Mouse (Mus musculus) cerebellum, adult 8-10 months (tissue): ENCODE measurements around the gene Ttc32.
"Not testable (repeated sequence)": the region's sequence is repeated elsewhere in the genome, so short reads cannot be mapped to it uniquely, and the experiment has no call there.

Source experiments
- DNase-seq: peaks from one replicate; pipeline ENCODE4 v3.0.0; 2022

The Ttc32 gene

GRCm38 (mm10) chr12:9029888-9030723 is at the start of gene Ttc32:
Gene Ttc32, plus strand, starts transcription at chr12:9029997.
- peak; percentile 94 for DNase-seq

- DNase-seq, result no peak
These were observed 36.6 kb upstream of the Ttc32 start for GRCm38 (mm10) chr12:8993231-8993630.

- DNase-seq, result no peak
These were observed 31.5 kb upstream of the Ttc32 start for GRCm38 (mm10) chr12:8998318-8998717.

GRCm38 (mm10) chr12:9002038-9002648 is 27.7 kb upstream of the Ttc32 start:
- peak; percentile 50 for DNase-seq

- no peak for DNase-seq
These were observed 22.7 kb upstream of the Ttc32 start for GRCm38 (mm10) chr12:9007146-9007545.

GRCm38 (mm10) chr12:9007811-9008210 is 22.0 kb upstream of the Ttc32 start:
- no peak for DNase-seq

GRCm38 (mm10) chr12:9010311-9010710 is 19.5 kb upstream of the Ttc32 start:
- DNase-seq, result no peak

GRCm38 (mm10) chr12:9016376-9016775 is 13.4 kb upstream of the Ttc32 start:
- no peak for DNase-seq

GRCm38 (mm10) chr12:9020431-9020830 is 9.4 kb upstream of the Ttc32 start:
- no peak for DNase-seq

- no peak for DNase-seq
These were observed 8.8 kb upstream of the Ttc32 start for GRCm38 (mm10) chr12:9020986-9021385.

DNA sequence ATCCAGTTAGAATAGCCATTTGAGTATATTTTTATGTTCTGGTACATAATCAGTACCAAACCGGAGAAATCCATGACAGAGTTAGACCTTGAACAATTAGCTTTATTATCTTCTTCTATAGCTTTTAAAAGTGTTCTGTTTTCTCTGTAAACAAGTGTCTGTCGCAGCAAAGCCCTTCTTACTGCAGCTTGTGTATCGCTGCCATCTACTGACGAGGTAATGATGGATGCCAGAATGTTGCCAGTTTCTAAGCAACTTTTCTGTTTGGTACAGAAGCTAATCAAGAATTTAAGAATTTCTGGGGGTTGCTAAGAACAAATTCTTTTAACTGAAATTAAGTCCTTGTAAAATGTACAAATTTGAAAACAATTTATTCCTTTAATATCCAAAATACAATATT is 6.8 kb upstream of the Ttc32 start:
- DNase-seq, result no peak

DNA sequence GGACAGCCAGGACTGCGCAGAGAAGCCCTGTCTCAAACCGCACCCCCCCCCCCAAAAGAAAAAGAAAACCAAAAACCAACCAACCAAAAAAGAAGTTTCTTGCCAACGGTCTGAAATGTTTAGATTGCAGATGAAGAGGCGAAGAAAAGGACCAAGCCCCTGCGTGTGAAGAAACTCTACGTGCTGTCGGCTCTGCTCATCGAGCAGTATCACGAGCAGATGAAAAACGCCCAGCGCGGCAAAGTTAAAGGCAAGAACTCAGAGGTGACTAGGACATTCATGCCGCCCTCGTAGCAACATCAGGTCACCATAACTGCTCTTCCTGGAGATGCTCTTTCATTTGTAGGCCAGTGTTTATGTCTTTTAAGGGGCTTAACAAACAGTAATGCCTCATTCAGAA is 5.7 kb upstream of the Ttc32 start:
- no peak for DNase-seq

DNA sequence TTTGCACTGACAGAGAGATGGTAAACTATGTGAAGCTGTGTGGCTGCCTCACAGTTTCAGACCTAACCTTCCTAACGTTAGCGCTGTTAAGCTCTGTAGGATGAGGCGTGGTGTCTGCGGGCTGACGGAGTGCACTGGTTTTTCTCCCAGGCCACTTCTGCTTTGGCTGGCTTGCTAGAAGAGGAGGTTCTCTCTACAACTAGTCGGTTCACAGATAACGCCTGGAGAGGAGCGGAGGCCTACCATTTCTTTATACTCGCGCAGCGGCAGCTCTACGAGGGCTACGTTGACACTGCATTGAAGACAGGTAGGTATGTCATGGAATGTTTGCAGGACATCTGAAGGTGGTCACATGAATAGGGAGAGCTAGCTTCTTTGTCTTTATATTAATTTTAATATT is 5.1 kb upstream of the Ttc32 start:
- no peak for DNase-seq

GRCm38 (mm10) chr12:9026843-9027242 is 3.0 kb upstream of the Ttc32 start:
- DNase-seq, result no peak

- DNase-seq, result not testable (repeated sequence)
These were observed 981 bp upstream of the Ttc32 start for GRCm38 (mm10) chr12:9028816-9029215.

DNA sequence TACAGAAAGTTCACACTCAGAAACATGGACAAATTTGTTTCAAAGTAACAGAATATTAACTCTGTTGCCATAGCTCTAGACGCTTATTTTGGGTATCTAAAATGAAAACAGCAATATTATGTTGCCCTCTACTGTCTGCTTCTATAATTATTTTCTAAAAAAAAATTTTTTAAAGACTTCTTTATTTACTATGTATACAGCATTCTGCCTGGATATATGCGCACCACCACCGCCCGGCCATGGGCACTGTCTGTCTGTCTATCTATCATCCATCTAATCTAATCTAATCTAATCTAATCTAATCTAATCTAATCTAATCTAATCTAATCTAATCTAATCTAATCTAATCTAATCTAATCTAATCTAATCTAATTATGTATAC is 300 bp upstream of the Ttc32 start:
- no peak for DNase-seq

- no peak for DNase-seq
These were observed 1.4 kb downstream of the Ttc32 start for GRCm38 (mm10) chr12:9031166-9031565.

GRCm38 (mm10) chr12:9033140-9033539 is 3.3 kb downstream of the Ttc32 start:
- DNase-seq, result no peak

GRCm38 (mm10) chr12:9036409-9036808 is 6.6 kb downstream of the Ttc32 start:
- DNase-seq, result no peak

- no peak for DNase-seq
These were observed 10.4 kb downstream of the Ttc32 start for GRCm38 (mm10) chr12:9040177-9040576.

DNA sequence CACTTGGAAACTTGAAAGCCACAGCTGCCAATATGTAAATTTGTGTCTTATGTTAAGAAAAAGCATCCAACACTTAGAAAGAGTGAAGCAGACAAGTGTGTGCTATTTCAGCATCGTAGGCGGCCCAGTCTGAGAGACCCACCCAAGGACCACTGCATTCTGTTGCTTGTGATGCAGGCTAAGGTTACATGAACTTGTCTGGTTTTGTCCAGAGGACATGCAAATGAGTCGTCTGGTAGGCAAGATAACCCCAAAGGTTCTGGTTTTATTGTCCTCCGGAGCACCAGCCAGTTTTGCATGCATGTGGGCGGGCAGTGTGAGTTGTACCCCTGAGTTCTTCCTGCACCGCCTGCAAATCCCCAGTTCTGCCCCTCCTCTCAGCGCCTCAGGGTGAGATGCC is 10.9 kb downstream of the Ttc32 start:
- DNase-seq, result no peak

DNA sequence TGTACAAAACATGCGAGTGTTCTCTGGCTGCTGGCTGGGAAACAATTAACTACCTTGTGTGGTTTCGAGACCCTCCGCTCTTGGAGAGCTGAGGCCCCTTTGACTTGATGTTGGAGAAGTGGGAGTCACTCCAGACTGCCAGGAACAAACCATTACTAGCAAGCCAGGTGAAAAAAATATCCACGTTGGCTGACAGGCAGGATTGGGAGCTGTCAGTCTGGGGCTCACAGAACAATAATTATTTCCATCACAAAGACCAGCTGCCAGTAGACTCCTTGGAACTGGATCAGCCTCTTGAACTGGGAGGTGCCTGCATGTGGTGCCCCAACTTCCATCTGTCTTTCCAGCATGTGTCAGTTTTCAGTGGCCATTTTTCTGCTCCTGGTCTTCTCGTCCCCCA is 12.5 kb downstream of the Ttc32 start:
- DNase-seq, result no peak

DNA sequence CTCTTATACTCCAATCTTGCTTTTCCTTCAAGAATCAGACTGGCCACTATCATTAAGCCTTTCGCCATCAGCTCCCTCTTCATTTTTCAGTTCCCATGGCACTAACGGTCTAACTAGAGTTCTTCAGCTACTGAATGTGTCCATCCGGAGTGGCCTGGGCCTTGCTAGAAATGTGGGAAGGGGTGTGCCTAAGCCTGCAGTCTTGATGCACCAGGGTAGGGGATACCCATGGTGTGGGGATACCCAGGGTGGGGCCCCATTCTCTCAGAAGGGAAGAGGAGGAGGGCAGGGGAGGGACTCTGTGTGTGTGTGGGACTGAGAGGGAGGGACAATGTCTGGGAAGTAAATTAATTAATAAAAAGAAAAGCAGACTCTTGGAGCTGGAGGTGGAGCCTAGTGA is 13.0 kb downstream of the Ttc32 start:
- DNase-seq, result no peak

DNA sequence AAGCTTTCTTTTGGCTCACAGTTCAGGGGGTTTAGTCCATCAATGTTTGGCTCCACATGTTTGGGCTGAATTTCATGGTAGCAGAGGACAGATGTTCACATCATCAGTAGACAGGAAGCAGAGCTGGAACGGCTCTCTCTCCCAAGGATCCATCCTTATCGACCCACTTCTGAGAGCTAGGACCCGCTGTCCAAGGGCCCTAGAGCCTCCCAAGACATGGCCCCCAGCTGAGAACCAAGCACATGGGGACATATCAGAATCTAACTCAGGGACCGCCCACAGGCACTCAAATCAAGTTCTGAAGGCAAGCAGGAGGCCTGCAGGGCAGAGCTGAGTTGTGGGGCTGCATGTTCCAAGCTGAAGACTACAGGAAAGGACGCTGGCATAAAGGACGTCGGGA is 14.9 kb downstream of the Ttc32 start:
- DNase-seq, result no peak

DNA sequence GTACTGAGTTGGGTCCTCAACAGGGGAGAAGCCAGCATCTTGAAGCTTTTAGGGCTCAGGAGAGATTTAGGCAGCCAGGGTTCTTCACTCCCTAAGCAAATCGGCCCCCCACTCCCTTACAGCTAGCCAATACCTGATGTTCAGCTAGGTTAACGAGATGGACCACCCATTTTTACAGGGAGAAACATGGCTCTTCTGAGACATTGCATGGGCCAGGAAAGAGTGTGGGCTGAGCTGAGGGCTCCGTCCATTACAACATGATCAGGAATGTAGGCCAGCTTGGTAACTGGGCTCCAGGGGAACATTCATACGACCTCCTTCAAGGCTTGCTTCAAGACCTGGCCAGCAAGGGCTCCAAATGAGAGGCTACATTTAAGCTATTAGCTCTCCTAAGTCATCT is 16.9 kb downstream of the Ttc32 start:
- no peak for DNase-seq
